Mouse (Mus musculus) neural tube, embryonic 12.5 days (tissue): Measurements from ENCODE around the gene Gli3. TPM values are rescaled to one million over a fixed set of nuclear protein-coding genes. Genes with fewer than 3 reads are reported as not detected.

Source experiments
- ATAC-seq: fragments of 200-750 bp; cut with Nextera tagmentation; 2 replicates; pipeline ENCODE4 v1.8.0; 2017; ENCODE audit warnings: low read depth, mild to moderate bottlenecking, moderate TSS enrichment, moderate library complexity; ENCODE audit not compliant: low FRiP score
- H3K27ac ChIP-seq: fragments of 300-500 bp; sonication (generic); 2 replicates; pipeline ENCODE4 v1.5.1; 2016
- H3K27me3 ChIP-seq: fragments of 300-500 bp; sonication (generic); replicated peaks from 2 replicates; pipeline ENCODE4 v1.6.1; 2016; ENCODE audit warnings: mild to moderate bottlenecking
- H3K36me3 ChIP-seq: fragments of 300-500 bp; sonication (generic); 2 replicates; pipeline ENCODE4 v1.6.1; 2016; ENCODE audit warnings: mild to moderate bottlenecking
- H3K4me1 ChIP-seq: fragments of 300-500 bp; sonication (generic); 2 replicates; pipeline ENCODE4 v1.6.1; 2016
- H3K4me2 ChIP-seq: fragments of 300-500 bp; sonication (generic); replicated peaks from 2 replicates; pipeline ENCODE4 v1.6.1; 2016; ENCODE audit warnings: mild to moderate bottlenecking
- H3K4me3 ChIP-seq: fragments of 300-500 bp; sonication (generic); 2 replicates; pipeline ENCODE4 v1.5.1; 2016
- H3K9ac ChIP-seq: fragments of 300-500 bp; sonication (generic); 2 replicates; pipeline ENCODE4 v1.6.1; 2016; ENCODE audit warnings: mild to moderate bottlenecking
- H3K9me3 ChIP-seq: fragments of 300-500 bp; sonication (generic); 2 replicates; pipeline ENCODE4 v1.6.1; 2016; ENCODE audit warnings: mild to moderate bottlenecking
- WGBS: fragments of 180-500 bp; shearing (Covaris S2); methylation state at CpG from one replicate; pipeline ENCODE4 v1.1.7; 2016; 5-methylcytosine and 5-hydroxymethylcytosine counted together
- polyA plus RNA-seq: library from polyadenylated mRNA; unstranded; fragments of >200 nt; fragmentation: Nextera tagmentation; extraction: Ambion mirVana; gene quantifications from 2 replicates; pipeline ENCODE4 v1.2.1, GENCODE M21; 2016

Gene Gli3
- polyA plus RNA-seq: 21.7 and 22.4 TPM in 2 replicates

DNA sequence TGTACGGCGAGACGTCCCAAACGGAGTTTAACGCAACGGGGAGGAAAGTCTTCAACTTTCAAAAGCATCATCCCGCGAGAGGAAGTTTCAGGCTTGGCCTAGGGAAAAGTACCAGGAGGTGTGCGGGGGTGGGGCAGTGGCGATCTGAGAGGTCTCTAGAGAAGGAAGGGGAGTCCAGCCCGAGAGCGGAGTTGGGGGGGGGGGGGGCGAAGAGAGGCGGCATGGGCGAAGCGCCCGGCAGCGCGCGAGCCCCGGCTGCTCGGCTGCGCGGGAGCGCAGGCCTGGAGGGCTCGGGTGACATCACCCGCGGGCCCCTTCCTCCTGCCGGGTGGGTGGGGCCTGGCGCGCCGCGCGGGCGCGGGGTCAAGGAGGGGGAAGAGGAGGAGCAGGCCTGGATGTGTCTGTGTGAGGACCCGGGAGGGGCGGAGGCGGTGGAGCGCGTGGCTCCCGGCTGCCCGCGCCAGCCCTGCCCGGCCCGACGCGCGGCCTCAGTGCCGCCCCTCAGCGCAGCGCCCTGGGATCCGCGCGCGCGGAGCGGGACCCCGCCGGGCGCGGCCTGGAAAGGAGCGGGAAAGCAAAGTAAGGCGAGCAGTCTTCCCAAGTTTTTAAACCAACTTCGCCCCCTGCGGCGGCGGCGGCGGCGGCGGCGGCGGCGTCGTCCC, at the start of gene Gli3:
Gene Gli3 (plus strand): TSS at position 406 of the 662 bp plus-strand sequence.
- Histone ChIP-seq H3K36me3 (no peaks in the 10 kb centered on the region), H3K4me2 (peak within 1 kb of the TSS; percentile 90), H3K9ac (peak within 1 kb of the TSS; percentile 93), H3K4me1 (peaks cover 14% of the 10 kb centered on the region; the same call in 1 of the 2 replicates), H3K4me3 (peak within 1 kb of the TSS; percentile 82), H3K9me3 (no peaks in the 10 kb centered on the region), H3K27ac (peak within 1 kb of the TSS; percentile 85), H3K27me3 (no peaks in the 10 kb centered on the region)
- ATAC-seq: peak; percentile 92
- WGBS: under 1% methylated on average over 59 of the region's 76 CpGs

DNA sequence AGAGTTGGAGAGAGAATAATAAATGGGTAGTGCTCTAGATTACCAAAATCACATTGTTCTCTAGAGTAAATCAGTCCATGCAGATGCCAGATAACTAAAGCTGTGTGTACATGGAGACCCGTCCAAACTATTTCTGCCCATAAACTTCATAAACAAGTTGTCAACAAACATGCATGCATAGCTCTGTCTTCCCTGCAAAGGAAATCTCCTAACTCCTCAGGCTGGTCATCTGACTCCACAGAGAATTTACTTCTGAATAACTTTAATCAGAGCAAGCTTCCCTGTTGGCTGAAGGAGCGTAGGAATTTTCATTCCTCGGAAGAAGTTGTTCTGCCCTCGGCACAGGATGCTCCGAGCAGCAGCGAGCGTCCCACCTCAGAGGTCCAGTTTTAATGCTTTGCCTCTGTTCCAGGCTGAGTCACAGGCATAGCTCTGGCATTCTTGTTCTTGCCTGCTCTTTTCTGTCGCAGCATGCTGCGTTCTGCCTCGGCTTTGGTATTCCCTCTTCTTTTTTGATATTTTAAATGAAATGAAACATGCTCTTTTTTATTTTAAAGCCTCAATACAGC, 41.8 kb upstream of the Gli3 start:
- WGBS: 54% methylated on average over 10 of the region's 10 CpGs

DNA sequence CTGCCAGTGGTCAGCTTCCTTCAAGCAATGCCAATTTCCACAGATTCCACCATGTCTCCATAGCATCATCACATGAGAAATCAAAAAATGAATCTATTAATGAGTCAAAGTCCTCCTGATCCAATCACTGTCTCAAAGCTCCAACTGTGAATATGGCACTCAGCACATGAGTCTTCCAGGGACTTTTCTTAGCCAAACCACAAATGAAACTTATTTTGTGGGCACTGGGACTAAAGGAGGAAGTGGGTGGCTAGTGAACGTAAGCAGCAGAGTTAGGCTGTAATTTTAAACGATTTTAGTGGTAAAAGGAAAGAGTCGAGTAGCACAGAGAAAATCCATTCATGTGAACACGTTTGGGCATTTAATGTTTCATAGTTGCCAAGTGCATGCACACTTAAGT, 21.0 kb upstream of the Gli3 start:
- WGBS: 92% methylated on average over 4 of the region's 4 CpGs
- ATAC-seq: no peak
- no peak overlapping the region for H3K4me3 ChIP-seq
- H3K9me3 ChIP-seq: no peaks in the 10 kb centered on the region
- H3K9ac ChIP-seq: no peak overlapping the region
- no peaks in the 10 kb centered on the region for H3K27me3 ChIP-seq
- H3K36me3 ChIP-seq: no peaks in the 10 kb centered on the region
- no peaks in the 10 kb centered on the region for H3K4me1 ChIP-seq
- H3K27ac ChIP-seq: no peak overlapping the region
- H3K4me2 ChIP-seq: no peak overlapping the region

More for the DNA sequence above, 41.8 kb upstream of the Gli3 start:
- H3K4me2 ChIP-seq: no peak overlapping the region
- H3K9ac ChIP-seq: no peak overlapping the region
- ATAC-seq: no peak
- H3K4me3 ChIP-seq: no peak overlapping the region
- no peaks in the 10 kb centered on the region for H3K27me3 ChIP-seq
- H3K4me1 ChIP-seq: no peaks in the 10 kb centered on the region
- H3K9me3 ChIP-seq: no peaks in the 10 kb centered on the region
- no peaks in the 10 kb centered on the region for H3K36me3 ChIP-seq
- H3K27ac ChIP-seq: no peak overlapping the region

DNA sequence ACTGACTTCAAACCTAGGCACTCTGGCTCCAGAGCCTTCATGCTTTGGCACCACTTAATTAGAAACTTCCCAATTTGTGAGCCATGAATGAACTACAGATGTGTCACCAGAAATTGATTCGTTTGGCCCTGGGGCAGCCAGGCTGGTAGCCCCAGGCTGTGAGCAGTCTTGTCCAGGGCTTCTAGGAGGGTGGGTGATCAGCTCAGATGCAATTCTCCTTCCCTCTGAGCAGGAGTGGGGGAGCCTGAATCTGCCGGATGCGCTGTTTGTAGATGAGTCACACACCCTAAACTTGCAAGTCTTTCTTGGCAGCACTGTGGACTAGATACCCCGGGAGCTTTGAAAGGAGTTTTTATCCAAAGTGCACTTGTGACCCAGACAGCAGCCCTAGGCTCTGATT, 18.7 kb upstream of the Gli3 start:
- no peak overlapping the region for H3K9ac ChIP-seq
- no peak overlapping the region for H3K27ac ChIP-seq
- H3K27me3 ChIP-seq: no peaks in the 10 kb centered on the region
- 78% methylated on average over 4 of the region's 4 CpGs for WGBS
- H3K4me1 ChIP-seq: no peaks in the 10 kb centered on the region
- no peak overlapping the region for H3K4me3 ChIP-seq
- no peaks in the 10 kb centered on the region for H3K9me3 ChIP-seq
- H3K36me3 ChIP-seq: no peaks in the 10 kb centered on the region
- no peak for ATAC-seq
- H3K4me2 ChIP-seq: no peak overlapping the region

DNA sequence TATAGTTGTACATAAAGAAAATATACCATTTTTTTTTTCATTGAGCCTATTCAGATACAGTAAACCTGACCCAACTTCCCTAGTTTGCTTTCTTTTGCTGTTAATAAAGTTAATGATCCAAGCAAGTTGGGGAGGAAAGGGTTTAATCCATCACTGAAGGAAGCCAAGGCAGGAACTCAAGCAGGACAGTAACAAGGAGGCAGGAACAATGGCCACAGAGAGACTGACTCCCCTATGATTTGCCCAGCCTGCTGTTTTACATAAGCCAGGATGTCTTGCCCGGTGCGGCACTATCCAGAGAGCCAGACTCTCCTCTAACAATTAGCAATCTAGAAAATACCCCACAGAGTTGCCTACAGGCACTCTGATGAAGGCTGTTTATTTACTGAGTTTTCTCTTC, 17.4 kb upstream of the Gli3 start:
- H3K27ac ChIP-seq: no peak overlapping the region
- no peaks in the 10 kb centered on the region for H3K36me3 ChIP-seq
- no peaks in the 10 kb centered on the region for H3K9me3 ChIP-seq
- H3K4me2 ChIP-seq: no peak overlapping the region
- no peak overlapping the region for H3K4me3 ChIP-seq
- no peak for ATAC-seq
- no peaks in the 10 kb centered on the region for H3K4me1 ChIP-seq
- no peaks in the 10 kb centered on the region for H3K27me3 ChIP-seq
- whole genome bisulfite sequencing: 56% methylated on average over 2 of the region's 2 CpGs
- H3K9ac ChIP-seq: no peak overlapping the region

DNA sequence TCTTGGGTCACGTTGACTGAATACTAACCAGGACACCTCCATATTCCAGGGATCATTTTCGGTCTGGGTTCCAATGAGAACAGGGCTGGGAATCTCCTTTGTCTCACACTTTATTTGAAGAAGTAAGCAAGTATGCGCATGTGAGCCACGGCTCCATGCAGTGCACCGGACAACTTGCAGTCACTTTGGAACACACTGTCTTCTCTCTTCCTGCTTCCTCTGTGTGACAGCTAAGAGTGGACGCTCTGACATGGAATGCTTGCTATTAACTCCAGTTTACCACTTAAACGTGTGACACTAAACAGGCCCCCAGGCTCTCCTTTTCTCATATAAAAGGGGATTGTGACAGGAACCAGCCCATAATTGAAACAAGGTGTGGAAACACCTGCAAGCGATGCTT, 17.0 kb upstream of the Gli3 start:
- ATAC-seq: no peak
- H3K9ac ChIP-seq: no peak overlapping the region
- H3K9me3 ChIP-seq: no peaks in the 10 kb centered on the region
- WGBS: 85% methylated on average over 8 of the region's 8 CpGs
- no peak overlapping the region for H3K27ac ChIP-seq
- no peaks in the 10 kb centered on the region for H3K4me1 ChIP-seq
- H3K4me2 ChIP-seq: no peak overlapping the region
- H3K36me3 ChIP-seq: no peaks in the 10 kb centered on the region
- H3K27me3 ChIP-seq: no peaks in the 10 kb centered on the region
- H3K4me3 ChIP-seq: no peak overlapping the region

DNA sequence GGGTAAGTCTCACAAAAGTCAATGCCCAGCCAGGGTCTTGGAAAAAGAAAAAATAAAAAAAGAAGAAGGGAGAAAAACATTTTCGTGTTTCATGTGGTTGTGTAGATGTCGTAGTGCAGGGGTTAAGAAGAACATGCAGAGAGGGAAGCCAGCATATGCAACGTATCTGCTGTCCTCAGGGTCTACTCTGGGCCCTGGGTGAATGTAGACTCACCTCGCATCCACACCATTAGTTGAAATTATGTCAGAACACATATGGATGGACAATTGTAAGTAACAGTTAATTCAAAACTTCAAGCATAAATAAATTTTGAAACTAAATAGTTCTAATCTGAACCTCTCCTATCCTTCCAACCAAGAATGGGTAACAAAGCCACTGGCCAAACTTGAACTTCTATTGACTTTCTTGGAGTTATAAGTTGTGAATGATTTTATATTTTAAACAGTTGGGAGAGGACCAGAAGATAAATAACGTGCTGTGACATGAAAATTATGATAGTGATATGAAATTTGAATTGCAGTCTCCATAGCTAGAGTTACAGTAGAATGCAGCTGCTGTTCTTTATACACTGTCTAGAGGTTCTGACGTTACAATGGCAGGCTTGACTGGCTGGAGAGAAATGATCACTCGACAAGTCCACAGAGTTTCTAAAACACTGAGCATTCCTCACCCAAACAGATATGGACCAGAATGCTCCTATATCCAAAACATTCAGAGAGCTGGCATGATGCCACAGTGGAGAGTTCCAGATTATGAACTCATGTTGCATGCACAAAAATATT, 16.1 kb upstream of the Gli3 start:
- no peak overlapping the region for H3K27ac ChIP-seq
- 81% methylated on average over 7 of the region's 7 CpGs for WGBS
- no peak overlapping the region for H3K9ac ChIP-seq
- ATAC-seq: no peak
- no peak overlapping the region for H3K4me3 ChIP-seq
- H3K36me3 ChIP-seq: no peaks in the 10 kb centered on the region
- H3K4me2 ChIP-seq: no peak overlapping the region
- no peaks in the 10 kb centered on the region for H3K4me1 ChIP-seq
- H3K27me3 ChIP-seq: no peaks in the 10 kb centered on the region
- no peaks in the 10 kb centered on the region for H3K9me3 ChIP-seq

DNA sequence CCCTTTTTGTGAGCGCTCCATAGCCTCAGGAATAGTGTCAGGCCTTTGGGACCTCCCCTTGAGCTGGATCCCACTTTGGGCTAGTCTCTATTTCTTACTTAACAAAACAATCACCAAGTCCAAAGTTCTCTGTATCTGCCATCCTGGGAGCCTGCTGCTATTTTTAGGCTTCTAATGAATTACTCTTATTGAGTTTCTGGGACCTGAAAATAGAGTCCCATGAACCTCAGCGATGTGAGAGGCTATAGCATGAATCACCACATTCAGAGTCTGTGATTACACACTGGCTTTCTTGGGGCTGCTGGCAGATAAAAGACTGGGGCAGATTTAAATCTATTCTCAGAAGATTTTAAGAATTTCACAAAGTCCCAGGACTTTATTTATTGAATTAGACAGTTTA, 12.1 kb upstream of the Gli3 start:
- Histone ChIP-seq H3K27me3 (no peaks in the 10 kb centered on the region), H3K9me3 (no peaks in the 10 kb centered on the region), H3K4me2 (no peak overlapping the region), H3K36me3 (no peaks in the 10 kb centered on the region), H3K9ac (no peak overlapping the region), H3K27ac (no peak overlapping the region), H3K4me3 (no peak overlapping the region), H3K4me1 (no peaks in the 10 kb centered on the region)
- 56% methylated on average over 2 of the region's 2 CpGs for WGBS
- ATAC-seq: no peak

DNA sequence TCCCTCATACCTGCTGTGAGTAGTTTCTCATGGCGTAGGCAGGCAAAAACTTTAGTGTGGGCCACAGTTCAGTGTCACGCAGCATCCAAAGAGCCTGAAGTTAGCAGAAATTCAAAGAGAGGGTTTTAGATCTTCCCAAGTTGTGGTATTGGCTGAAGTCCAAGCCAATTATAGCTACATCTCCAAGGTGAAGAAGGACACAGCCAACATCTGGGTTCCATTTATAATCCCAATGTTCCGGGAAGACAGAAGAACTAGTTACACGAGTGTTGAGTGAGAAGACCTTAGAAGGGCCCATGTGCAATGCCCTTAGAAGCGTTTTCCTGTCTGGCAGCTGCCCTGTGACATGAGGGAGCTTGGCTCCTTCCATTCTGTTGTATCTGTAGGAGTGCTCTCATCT, 5.2 kb upstream of the Gli3 start:
- H3K4me3 ChIP-seq: no peak overlapping the region
- no peak overlapping the region for H3K9ac ChIP-seq
- H3K4me1 ChIP-seq: no peaks in the 10 kb centered on the region
- WGBS: 77% methylated on average over 5 of the region's 5 CpGs
- H3K36me3 ChIP-seq: no peaks in the 10 kb centered on the region
- H3K4me2 ChIP-seq: no peak overlapping the region
- no peak overlapping the region for H3K27ac ChIP-seq
- no peak for ATAC-seq
- H3K9me3 ChIP-seq: no peaks in the 10 kb centered on the region
- no peaks in the 10 kb centered on the region for H3K27me3 ChIP-seq

DNA sequence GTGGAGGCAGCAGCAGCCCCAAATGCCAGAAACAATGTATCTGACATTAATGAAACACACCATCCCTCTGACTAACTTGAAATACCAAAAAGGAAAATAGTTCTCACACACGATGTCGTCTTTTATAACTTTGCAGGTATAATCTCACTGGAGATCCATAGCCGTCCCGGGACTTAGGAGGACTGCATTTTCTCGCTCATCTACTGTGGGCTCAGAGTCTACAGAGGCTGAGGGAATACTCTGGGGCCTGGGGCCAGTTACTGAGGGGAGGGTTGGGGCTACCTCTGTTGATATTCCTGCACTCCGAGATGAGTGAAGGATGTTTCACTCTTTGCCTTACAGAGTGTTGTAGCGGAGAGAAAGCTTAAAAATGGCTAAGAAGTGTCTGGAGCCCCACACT, 1.1 kb upstream of the Gli3 start:
- WGBS: 21% methylated on average over 7 of the region's 7 CpGs
- no peak overlapping the region for H3K27ac ChIP-seq
- peak overlapping the region; percentile 90 for H3K4me2 ChIP-seq
- H3K9me3 ChIP-seq: no peaks in the 10 kb centered on the region
- H3K36me3 ChIP-seq: no peaks in the 10 kb centered on the region
- no peak for ATAC-seq
- no peak overlapping the region for H3K9ac ChIP-seq
- H3K4me3 ChIP-seq: 0 out of 2 replicates have a peak overlapping the region, but pooled peaks have one; percentile 82
- no peaks in the 10 kb centered on the region for H3K27me3 ChIP-seq
- H3K4me1 ChIP-seq: peaks cover 6% of the 10 kb centered on the region; the same call in 1 of the 2 replicates

DNA sequence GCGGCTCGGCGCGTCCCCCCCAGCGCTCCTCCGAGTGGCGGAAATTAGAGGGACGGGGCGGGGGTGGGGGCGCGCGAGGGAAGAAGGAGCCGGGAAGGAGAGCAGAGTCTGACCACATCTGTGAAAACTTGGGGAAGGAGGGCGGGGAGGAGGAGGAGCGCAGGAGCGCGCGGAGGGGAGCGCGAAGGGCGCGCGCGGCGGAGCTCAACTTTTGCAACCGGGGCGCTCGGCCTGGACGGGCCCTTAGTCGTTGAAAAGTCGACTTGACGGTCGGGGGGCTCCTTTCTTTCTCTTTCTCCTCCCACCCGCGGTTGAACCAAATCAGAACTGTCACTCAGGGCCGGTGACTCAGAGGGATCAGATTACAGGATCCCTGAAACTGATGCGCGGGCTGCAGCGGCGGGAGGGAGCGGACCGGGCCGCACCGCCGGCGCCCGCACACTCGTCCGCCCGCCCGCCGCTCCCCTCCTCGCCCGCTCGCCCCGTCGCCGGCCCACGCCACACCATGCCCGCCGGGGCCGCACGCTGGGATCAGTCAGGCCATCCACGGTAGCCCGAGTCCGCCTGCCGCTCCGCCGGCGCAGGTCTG, 551 bp downstream of the Gli3 start:
- ATAC-seq: peak; percentile 72
- H3K9ac ChIP-seq: peak overlapping the region; percentile 93
- H3K27me3 ChIP-seq: no peaks in the 10 kb centered on the region
- peak overlapping the region; percentile 82 for H3K4me3 ChIP-seq
- H3K4me2 ChIP-seq: peak overlapping the region; percentile 90
- no peaks in the 10 kb centered on the region for H3K9me3 ChIP-seq
- H3K27ac ChIP-seq: peak overlapping the region; percentile 85
- no peaks in the 10 kb centered on the region for H3K36me3 ChIP-seq
- under 1% methylated on average over 65 of the region's 70 CpGs for WGBS
- H3K4me1 ChIP-seq: peaks cover 20% of the 10 kb centered on the region; the same call in 1 of the 2 replicates

DNA sequence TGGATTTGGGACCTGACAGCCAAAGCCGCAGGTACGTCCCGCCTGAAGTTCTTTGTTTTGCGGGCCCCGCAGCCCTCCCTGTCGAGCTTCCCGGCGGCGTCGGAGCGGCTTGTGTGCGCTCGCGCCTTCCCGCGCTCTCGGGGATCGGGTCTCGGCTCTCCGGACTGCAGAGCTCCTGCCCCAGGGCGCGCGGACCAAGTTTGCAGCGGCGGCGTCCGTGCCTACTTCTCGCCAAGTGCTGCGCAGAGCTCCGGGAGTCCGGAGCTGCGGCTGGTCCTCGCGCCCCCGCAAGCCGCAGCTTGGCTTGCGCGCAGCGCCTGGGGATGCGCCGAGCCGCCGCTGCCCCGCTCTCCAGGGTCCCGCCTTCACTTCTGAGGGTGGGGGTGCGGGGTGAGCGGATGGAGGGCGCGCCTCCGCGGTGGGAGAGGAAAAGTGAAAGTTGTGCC, 1.1 kb downstream of the Gli3 start:
- peak overlapping the region; percentile 82 for H3K4me3 ChIP-seq
- peak overlapping the region; percentile 85 for H3K27ac ChIP-seq
- H3K27me3 ChIP-seq: no peaks in the 10 kb centered on the region
- ATAC-seq: peak; percentile 14; the same call in 1 of the 2 replicates
- peak overlapping the region; percentile 90 for H3K4me2 ChIP-seq
- H3K9ac ChIP-seq: peak overlapping the region; percentile 93
- no peaks in the 10 kb centered on the region for H3K36me3 ChIP-seq
- peaks cover 22% of the 10 kb centered on the region; the same call in 1 of the 2 replicates for H3K4me1 ChIP-seq
- H3K9me3 ChIP-seq: no peaks in the 10 kb centered on the region
- WGBS: 0% methylated on average over 51 of the region's 51 CpGs
